Mouse (Mus musculus): ENCODE results near the gene Naa11.

Gene Naa11

GRCm38 (mm10) chr5:97345129-97345528 lies 47.0 kb downstream of the Naa11 start:
- DNase-seq (ENCODE audit: low spot score in 2 of 2): no peak

GRCm38 (mm10) chr5:97344144-97344543 lies 48.0 kb downstream of the Naa11 start:
- DNase-seq (ENCODE audit: low spot score in 2 of 2): no peak

- no peak for DNase-seq (ENCODE audit: low spot score in 2 of 2)
Observed at GRCm38 (mm10) chr5:97334794-97335193, 57.4 kb downstream of the Naa11 start.
